Mouse (Mus musculus): ENCODE measurements at regions not wholly inside any gene's neighbourhood (a gene's known extent, or its start where the extent isn't known, plus 50 kb on each side); places are given as distances from the start of the nearest gene placed in this dataset.

DNA sequence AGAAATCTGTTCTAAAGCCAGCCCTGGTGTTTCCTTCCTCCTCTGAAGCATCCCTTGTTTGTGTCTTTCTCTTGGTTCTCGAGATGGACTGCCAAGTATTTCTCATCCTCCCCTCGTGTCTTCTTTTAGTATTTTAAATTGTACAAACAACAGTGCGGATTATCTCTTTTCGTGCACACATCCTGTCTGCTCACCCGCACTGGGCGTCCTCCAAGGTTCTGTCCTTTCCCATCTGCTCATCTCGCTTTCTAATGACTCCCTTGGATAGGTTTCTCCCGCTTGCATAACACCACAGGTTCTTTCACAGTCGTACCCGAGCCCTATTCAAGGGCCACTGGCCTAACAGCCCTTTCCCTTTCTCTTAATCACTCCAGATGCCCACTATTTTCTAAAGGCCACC lies 428.7 kb upstream of the Jarid2 start:
- no peak for TF ChIP-seq CTCF (IDR thresholded peaks at IDR 0.05; ENCODE audit: borderline replicate concordance, extremely low read depth, insufficient read depth, insufficient read length)
- no peak for TF ChIP-seq POLR2A (IDR thresholded peaks at IDR 0.05; ENCODE audit: borderline replicate concordance, extremely low read depth, insufficient read depth, insufficient read length, poor library complexity, severe bottlenecking)

All from brain, embryonic 14.5 days (tissue).